Mouse (Mus musculus): ENCODE measurements around the gene Mmp15. TPM values are rescaled to one million over a fixed set of nuclear protein-coding genes. Genes with fewer than 3 reads are reported as not detected.

The Mmp15 gene
- polyA plus RNA-seq, 1 experiment from 2014 or later = 58.5 TPM

DNA sequence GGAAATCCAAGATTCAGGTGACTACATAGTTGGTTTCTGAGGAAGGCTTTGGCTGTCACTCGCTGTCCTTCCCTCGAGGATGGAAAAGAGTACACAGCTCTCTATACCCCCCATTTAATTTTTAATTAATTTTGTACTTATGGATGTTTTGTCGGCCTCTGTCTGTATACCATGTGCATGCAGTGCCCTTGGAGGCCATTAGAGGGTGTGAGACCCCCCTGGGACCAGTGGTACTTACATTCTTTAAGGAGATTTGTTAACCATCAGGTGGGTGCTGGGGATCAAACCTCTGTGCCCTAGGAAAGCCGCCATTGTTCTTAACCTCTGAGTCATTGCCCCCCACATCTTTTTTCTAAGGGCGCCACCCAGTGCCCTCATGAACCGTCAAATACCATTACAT, 7.4 kb upstream of the Mmp15 start:
- Histone ChIP-seq H3K36me3 (ENCODE audit: control insufficient read depth, insufficient read depth, low read length) (peaks cover 69% of the 10 kb centered on the region), H3K9me3 (ENCODE audit: control insufficient read depth, low read length) (no peaks in the 10 kb centered on the region), H3K9ac (ENCODE audit: low read length) (no peak overlapping the region), H3K27ac (replicated peaks in 1 of 2; ENCODE audit: control insufficient read depth in 1 of 2, insufficient read depth in 1 of 2, low read depth in 2 of 2, low read length in 2 of 2) (no peak overlapping the region), H3K4me3 (ENCODE audit: control insufficient read depth in 1 of 2, insufficient read depth in 1 of 2, low read depth in 1 of 2, low read length in 2 of 2) (no peak overlapping the region), H3K4me1 (ENCODE audit: control insufficient read depth in 2 of 2, insufficient read depth in 2 of 2, low read length in 2 of 2) (peaks cover 20 to 32% of the 10 kb centered on the region in 2 experiments), H3K27me3 (ENCODE audit: control insufficient read depth, insufficient read depth, low read length) (no peaks in the 10 kb centered on the region), H3K4me2 (ENCODE audit: low read length) (no peak overlapping the region)
- WGBS = 73% methylated on average over 6 of the region's 6 CpGs
- ATAC-seq (ENCODE audit: insufficient number of reproducible peaks, insufficient read depth, low FRiP score, low read depth) = no peak

DNA sequence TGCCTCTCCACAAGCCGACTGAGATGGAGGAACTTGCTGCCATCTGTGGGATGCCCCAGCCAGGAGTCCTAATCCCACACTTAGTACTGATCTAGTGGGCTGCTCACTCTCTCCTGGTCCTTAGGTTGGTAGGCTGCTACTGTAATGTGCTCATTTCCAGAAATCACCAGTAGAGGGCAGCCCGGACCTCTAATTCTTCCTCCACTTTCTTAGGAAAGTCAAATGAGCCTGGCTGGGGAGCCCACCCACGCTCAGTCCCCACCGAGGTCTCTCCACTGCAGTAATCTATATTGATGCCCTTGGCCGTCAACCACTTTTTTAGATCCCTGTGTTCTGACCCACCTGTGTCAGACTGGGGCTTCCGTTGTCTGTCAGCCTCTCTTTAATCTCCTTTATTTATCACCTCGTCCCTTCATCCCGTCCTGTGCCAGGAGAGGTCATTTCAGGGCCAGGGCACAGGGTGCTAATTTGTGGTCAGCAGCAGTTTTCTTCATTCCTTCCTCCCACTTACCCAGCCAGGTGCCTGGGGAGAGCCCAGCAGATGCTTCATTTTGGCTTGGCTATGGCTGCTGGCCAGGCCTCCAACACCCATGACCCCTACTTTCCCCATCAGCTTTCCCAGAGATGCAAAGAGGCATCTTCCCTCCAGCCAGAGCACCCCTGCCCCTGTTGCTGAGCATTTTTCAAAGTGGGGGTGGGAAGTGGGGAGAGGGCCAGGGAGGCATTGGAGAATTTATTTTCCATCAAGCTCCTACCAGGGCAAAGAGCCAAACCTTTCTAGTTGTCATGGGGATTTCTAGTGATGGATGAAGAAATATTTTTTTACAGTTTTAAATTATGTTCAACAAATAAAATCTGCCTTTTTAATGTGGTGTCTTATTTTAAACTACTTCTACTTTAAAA, 5.2 kb upstream of the Mmp15 start:
- H3K4me1 ChIP-seq (ENCODE audit: control insufficient read depth in 2 of 2, insufficient read depth in 2 of 2, low read length in 2 of 2) = peaks cover 24 to 36% of the 10 kb centered on the region in 2 experiments
- no peaks in the 10 kb centered on the region for H3K27me3 ChIP-seq (ENCODE audit: control insufficient read depth, insufficient read depth, low read length)
- H3K9me3 ChIP-seq (ENCODE audit: control insufficient read depth, low read length) = no peaks in the 10 kb centered on the region
- peaks cover 47% of the 10 kb centered on the region for H3K36me3 ChIP-seq (ENCODE audit: control insufficient read depth, insufficient read depth, low read length)
- WGBS = 17% methylated on average over 8 of the region's 8 CpGs
- H3K27ac ChIP-seq (replicated peaks in 1 of 2; ENCODE audit: control insufficient read depth in 1 of 2, insufficient read depth in 1 of 2, low read depth in 2 of 2, low read length in 2 of 2) = 0 out of 4 replicates have a peak overlapping the region, but pooled peaks of 1 of the 2 experiments have one; percentile 5
- H3K9ac ChIP-seq (ENCODE audit: low read length) = no peak overlapping the region
- H3K4me3 ChIP-seq (ENCODE audit: control insufficient read depth in 1 of 2, insufficient read depth in 1 of 2, low read depth in 1 of 2, low read length in 2 of 2) = no peak overlapping the region
- no peak for ATAC-seq (ENCODE audit: insufficient number of reproducible peaks, insufficient read depth, low FRiP score, low read depth)
- H3K4me2 ChIP-seq (ENCODE audit: low read length) = no peak overlapping the region

DNA sequence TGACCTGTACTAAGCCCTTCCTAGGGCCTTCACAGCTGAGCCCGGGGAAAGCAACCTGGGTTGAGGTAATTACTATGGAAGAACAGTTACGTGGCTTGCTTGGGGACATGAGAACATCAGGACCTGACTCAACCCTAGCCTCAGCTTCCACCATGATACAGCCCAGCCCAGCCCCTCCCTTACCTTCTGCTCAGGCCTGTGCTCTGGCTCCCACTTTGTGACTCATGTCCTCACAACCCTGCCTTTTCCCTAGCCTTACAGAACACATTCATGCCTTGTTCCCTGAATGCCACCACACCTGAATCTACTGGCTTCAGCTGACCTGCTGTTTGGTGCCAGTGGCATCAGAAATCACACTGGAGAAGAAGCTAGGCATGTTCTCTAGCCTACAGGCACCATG, 3.7 kb upstream of the Mmp15 start:
- H3K4me2 ChIP-seq (ENCODE audit: low read length) = peak overlapping the region; percentile 47; the same call in 1 of the 2 replicates

DNA sequence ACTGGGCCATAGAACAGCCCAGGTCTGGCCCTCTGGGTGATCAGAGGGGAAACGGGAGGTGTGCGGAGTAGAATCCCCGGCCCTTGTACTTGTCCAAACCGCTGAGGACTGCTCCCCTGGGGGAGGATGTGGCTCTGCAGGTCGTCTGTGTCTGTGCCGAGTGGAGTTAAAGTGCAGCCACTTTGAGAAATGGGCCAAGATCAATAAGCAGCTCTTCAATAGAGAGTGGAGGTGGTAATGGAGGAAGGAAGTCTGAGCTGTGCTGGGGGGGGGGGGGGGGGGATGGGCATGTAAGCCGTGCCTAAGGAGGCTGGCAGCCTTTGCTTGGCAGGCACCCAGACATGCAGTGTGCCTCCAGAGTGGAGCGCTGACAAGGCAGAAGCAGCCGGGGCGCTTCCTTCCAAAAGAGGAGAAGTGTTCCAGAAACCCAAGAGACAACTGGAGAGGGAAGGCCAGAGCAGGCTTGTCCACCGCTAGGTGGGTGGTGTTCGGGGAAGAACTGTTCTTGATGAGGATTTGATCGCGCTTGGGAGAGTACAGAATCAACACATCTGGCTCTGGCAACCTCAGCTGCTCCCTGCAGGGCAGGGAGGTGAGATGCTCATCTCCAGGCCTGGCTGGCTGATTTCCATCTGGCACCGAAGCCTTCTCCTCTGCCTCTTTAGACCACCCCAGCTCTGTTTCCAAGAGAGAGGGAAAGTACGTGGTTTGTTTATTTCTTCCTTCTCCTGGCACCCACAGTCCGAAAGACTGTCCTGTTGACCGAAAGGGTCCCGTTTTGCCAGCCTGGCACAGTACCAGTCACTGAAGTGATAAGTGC, 3.0 kb upstream of the Mmp15 start:
- ATAC-seq (ENCODE audit: insufficient number of reproducible peaks, insufficient read depth, low FRiP score, low read depth) = no peak
- H3K9ac ChIP-seq (ENCODE audit: low read length) = peak overlapping the region; percentile 62
- WGBS = 35% methylated on average over 19 of the region's 19 CpGs
- no peaks in the 10 kb centered on the region for H3K27me3 ChIP-seq (ENCODE audit: control insufficient read depth, insufficient read depth, low read length)
- H3K4me1 ChIP-seq (ENCODE audit: control insufficient read depth in 2 of 2, insufficient read depth in 2 of 2, low read length in 2 of 2) = peaks cover 26 to 42% of the 10 kb centered on the region in 2 experiments
- peaks cover 26% of the 10 kb centered on the region for H3K36me3 ChIP-seq (ENCODE audit: control insufficient read depth, insufficient read depth, low read length)
- H3K4me3 ChIP-seq (ENCODE audit: control insufficient read depth in 1 of 2, insufficient read depth in 1 of 2, low read depth in 1 of 2, low read length in 2 of 2) = no peak overlapping the region
- H3K27ac ChIP-seq (replicated peaks in 1 of 2; ENCODE audit: control insufficient read depth in 1 of 2, insufficient read depth in 1 of 2, low read depth in 2 of 2, low read length in 2 of 2) = peak overlapping the region; percentile 39 to 71; a peak in 3 of 4 replicates
- H3K9me3 ChIP-seq (ENCODE audit: control insufficient read depth, low read length) = no peaks in the 10 kb centered on the region
- peak overlapping the region; percentile 47 for H3K4me2 ChIP-seq (ENCODE audit: low read length)

More for the DNA sequence above, 3.7 kb upstream of the Mmp15 start:
- Histone ChIP-seq H3K27ac (replicated peaks in 1 of 2; ENCODE audit: control insufficient read depth in 1 of 2, insufficient read depth in 1 of 2, low read depth in 2 of 2, low read length in 2 of 2) (peak overlapping the region in 1 of 2 experiments; percentile 71; a peak in 2 of 4 replicates), H3K36me3 (ENCODE audit: control insufficient read depth, insufficient read depth, low read length) (peaks cover 33% of the 10 kb centered on the region), H3K27me3 (ENCODE audit: control insufficient read depth, insufficient read depth, low read length) (no peaks in the 10 kb centered on the region), H3K9ac (ENCODE audit: low read length) (peak overlapping the region; percentile 44; the same call in 1 of the 2 replicates), H3K4me3 (ENCODE audit: control insufficient read depth in 1 of 2, insufficient read depth in 1 of 2, low read depth in 1 of 2, low read length in 2 of 2) (no peak overlapping the region), H3K4me1 (ENCODE audit: control insufficient read depth in 2 of 2, insufficient read depth in 2 of 2, low read length in 2 of 2) (peaks cover 24 to 35% of the 10 kb centered on the region in 2 experiments), H3K9me3 (ENCODE audit: control insufficient read depth, low read length) (no peaks in the 10 kb centered on the region)
- no peak for ATAC-seq (ENCODE audit: insufficient number of reproducible peaks, insufficient read depth, low FRiP score, low read depth)
- WGBS = 83% methylated on average over 2 of the region's 2 CpGs

DNA sequence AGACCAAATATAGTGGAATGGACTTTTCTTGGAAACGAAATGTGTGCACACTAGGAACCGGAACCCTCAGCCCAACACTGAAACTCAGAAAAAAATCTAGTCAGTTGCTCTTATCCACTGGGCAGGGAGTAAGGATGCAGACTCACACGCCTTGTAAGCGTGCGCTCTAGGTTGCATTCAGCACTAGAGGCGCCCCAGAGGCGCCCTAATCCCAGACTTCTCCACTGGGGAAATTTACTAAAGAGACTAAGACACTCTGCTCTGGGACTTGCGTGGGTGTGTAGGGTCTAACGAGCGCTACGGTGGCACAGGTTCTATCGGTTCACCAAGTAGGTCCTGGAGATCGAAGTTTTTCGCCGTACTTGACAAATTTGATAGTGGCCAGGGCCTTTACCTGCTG, 607 bp upstream of the Mmp15 start:
- Histone ChIP-seq H3K4me2 (ENCODE audit: low read length) (peak overlapping the region; percentile 81), H3K9me3 (ENCODE audit: control insufficient read depth, low read length) (no peaks in the 10 kb centered on the region), H3K4me1 (ENCODE audit: control insufficient read depth in 2 of 2, insufficient read depth in 2 of 2, low read length in 2 of 2) (peaks cover 47 to 66% of the 10 kb centered on the region in 2 experiments), H3K27ac (replicated peaks in 1 of 2; ENCODE audit: control insufficient read depth in 1 of 2, insufficient read depth in 1 of 2, low read depth in 2 of 2, low read length in 2 of 2) (peak overlapping the region; percentile 37 to 83), H3K9ac (ENCODE audit: low read length) (peak overlapping the region; percentile 100), H3K36me3 (ENCODE audit: control insufficient read depth, insufficient read depth, low read length) (peaks cover 15% of the 10 kb centered on the region), H3K27me3 (ENCODE audit: control insufficient read depth, insufficient read depth, low read length) (no peaks in the 10 kb centered on the region), H3K4me3 (ENCODE audit: control insufficient read depth in 1 of 2, insufficient read depth in 1 of 2, low read depth in 1 of 2, low read length in 2 of 2) (peak overlapping the region; percentile 58 to 98)
- ATAC-seq (ENCODE audit: insufficient number of reproducible peaks, insufficient read depth, low FRiP score, low read depth) = no peak
- 5% methylated on average over 15 of the region's 15 CpGs for WGBS

DNA sequence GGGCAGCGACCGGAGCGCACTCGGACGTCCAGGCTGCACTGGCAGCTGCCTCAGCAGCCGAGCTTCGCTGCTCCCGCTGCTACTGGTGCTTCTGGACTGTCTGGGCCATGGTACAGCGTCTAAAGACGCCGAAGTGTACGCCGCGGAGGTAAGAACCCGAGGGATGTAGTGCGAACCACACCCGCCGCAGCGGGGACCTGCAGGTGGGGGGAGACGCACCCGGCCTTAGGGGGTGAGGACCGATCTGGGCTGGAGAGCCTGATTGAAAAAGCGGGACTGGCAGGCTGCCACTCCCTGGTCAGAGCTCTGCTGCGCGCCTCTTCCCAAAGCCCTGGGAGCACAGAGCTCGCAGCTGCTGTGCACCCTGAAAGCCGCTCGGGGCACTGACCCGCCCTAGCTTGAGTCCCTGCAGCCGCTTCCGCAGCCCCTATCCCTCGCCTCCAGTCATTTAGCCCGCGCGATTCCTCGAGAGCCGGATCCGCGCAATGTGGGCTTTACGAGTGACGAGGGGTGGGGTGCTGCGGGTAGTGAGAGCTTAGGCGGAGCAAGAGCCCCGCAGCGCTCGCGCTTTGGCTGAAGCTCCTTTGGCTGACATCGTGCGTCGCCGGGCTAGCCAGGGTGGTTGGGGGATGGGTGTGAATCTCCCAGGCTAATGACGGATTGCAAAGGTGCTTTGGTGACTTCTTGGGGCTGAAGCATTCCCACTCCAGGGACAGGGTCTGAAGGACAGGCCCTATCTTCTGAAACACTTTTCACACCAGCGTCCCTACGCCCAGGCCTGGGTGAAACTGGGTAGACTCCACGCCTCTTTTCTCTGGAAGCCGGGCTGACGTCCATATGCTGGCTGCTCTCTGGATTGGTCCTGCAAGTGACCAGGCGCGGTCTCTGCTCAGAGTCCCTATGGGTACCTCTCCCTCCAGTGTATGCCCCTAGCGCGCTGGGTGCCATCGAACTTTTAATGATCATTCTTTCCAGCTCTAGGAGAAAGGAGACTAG, 1.1 kb downstream of the Mmp15 start:
- Histone ChIP-seq H3K36me3 (ENCODE audit: control insufficient read depth, insufficient read depth, low read length) (peaks cover 13% of the 10 kb centered on the region), H3K4me3 (ENCODE audit: control insufficient read depth in 1 of 2, insufficient read depth in 1 of 2, low read depth in 1 of 2, low read length in 2 of 2) (peak overlapping the region; percentile 58 to 98), H3K4me2 (ENCODE audit: low read length) (peak overlapping the region; percentile 81), H3K9ac (ENCODE audit: low read length) (peak overlapping the region; percentile 100), H3K4me1 (ENCODE audit: control insufficient read depth in 2 of 2, insufficient read depth in 2 of 2, low read length in 2 of 2) (peaks cover 49 to 75% of the 10 kb centered on the region in 2 experiments), H3K27me3 (ENCODE audit: control insufficient read depth, insufficient read depth, low read length) (no peaks in the 10 kb centered on the region), H3K9me3 (ENCODE audit: control insufficient read depth, low read length) (no peaks in the 10 kb centered on the region), H3K27ac (replicated peaks in 1 of 2; ENCODE audit: control insufficient read depth in 1 of 2, insufficient read depth in 1 of 2, low read depth in 2 of 2, low read length in 2 of 2) (peak overlapping the region; percentile 76 to 83)
- ATAC-seq (ENCODE audit: insufficient number of reproducible peaks, insufficient read depth, low FRiP score, low read depth) = peak; percentile 15; the same call in 1 of the 2 replicates
- 1% methylated on average over 62 of the region's 62 CpGs for whole genome bisulfite sequencing

All from heart, embryonic 14.5 days (tissue).